Mouse (Mus musculus): ENCODE measurements around the gene Uqcc2. TPM values are rescaled to one million over a fixed set of nuclear protein-coding genes. Genes with fewer than 3 reads are reported as not detected.

Uqcc2 gene
- total and polyA plus RNA-seq, 3 experiments: 126 to 240 (median 198) TPM

DNA sequence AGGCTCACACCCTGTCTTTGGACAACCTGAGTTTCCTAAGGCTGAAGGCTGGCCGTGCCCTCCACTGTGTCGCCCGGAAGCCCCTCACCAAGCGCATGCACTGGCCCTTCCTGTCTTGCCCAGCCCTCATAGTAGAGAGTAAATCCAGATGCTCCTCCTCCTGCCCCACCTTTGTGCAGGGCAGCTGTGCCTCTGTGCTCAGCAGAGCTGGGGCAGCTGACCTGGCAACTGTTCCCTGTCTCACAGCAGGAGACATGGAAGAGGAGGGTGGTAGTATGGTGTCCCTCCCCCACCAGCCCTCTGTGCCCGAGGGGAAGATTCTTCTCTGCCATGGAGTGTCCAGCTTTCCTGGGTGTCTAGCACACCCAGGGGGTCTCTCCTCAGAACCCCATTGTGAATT, 32.0 kb downstream of the Uqcc2 start:
- Histone ChIP-seq H3K79me2 (replicated peaks; ENCODE audit: control insufficient read depth, extremely low read depth, insufficient read depth, poor library complexity, severe bottlenecking) (no peaks in the 10 kb centered on the region), H3K36me3 (replicated peaks in 1 of 2; ENCODE audit: control insufficient read depth in 1 of 2, insufficient read depth in 1 of 2, low read length in 1 of 2) (peaks cover 16 to 82% of the 10 kb centered on the region in 2 experiments), H3K4me1 (ENCODE audit: control insufficient read depth in 1 of 2, insufficient read depth in 2 of 2) (peaks cover 10 to 24% of the 10 kb centered on the region in 2 experiments; a peak in 3 of 4 replicates), H3K27me3 (replicated peaks) (no peaks in the 10 kb centered on the region), H3K9me3 (replicated peaks; ENCODE audit: low read length) (peaks cover 2% of the 10 kb centered on the region), H3K9ac (ENCODE audit: insufficient read depth, low read depth) (no peak overlapping the region), H3K27ac (ENCODE audit: insufficient read depth, low read depth) (no peak overlapping the region), H3K4me3 (replicated peaks in 1 of 3; ENCODE audit: low read depth in 2 of 3, low read length in 2 of 3, poor library complexity in 1 of 3) (no peak overlapping the region), H3K4me2 (ENCODE audit: insufficient read depth, low read depth, poor library complexity, severe bottlenecking) (no peak overlapping the region)
- in situ Hi-C loops (cut with MboI; ENCODE audit: low pct_ligation_motif_present, low pct_unique_long_range_greater_than_20kb, low sequenced_read_pairs): no loop called here
- DNase-seq (ENCODE audit: extremely low read depth): no peak
- TF ChIP-seq POLR2A (IDR thresholded peaks at IDR 0.05; ENCODE audit: low read depth, low read length) (no peak), EP300 (IDR thresholded peaks at IDR 0.05; ENCODE audit: low read length) (no peak), ZKSCAN1 (IDR thresholded peaks at IDR 0.05; ENCODE audit: borderline replicate concordance, low read depth, low read length) (no peak), MAX (IDR thresholded peaks at IDR 0.05; ENCODE audit: low read length) (no peak), ZMIZ1 (IDR thresholded peaks at IDR 0.05; ENCODE audit: low read depth, low read length) (no peak)
- dilution Hi-C loops (cut with MboI; ENCODE audit: extremely low pct_ligation_motif_present, extremely low pct_unique_long_range_greater_than_20kb, low sequenced_read_pairs): no loop called here

DNA sequence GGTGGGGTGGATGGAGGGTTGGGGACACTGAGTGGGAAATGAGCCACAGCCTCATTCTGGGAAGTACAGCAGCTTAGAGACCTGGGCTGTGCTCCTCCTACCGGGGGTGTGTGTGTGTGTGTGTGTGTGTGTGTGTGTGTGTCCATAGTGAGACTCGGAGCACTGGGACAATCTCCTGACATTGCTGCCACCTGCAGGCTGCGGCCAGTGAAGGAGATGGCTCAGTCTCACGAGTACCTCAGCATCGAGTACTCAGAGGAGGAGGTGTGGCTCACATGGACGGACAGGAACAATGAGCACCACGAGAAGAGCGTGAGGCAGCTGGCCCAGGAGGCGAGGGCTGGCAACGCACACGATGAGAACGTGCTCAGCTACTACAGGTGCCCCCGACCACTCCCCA, 38.0 kb downstream of the Uqcc2 start:
- Histone ChIP-seq H3K79me2 (replicated peaks; ENCODE audit: control insufficient read depth, extremely low read depth, insufficient read depth, poor library complexity, severe bottlenecking) (no peaks in the 10 kb centered on the region), H3K4me3 (replicated peaks in 1 of 3; ENCODE audit: low read depth in 2 of 3, low read length in 2 of 3, poor library complexity in 1 of 3) (no peak overlapping the region), H3K9me3 (replicated peaks; ENCODE audit: low read length) (no peaks in the 10 kb centered on the region), H3K27ac (ENCODE audit: insufficient read depth, low read depth) (no peak overlapping the region), H3K36me3 (replicated peaks in 1 of 2; ENCODE audit: control insufficient read depth in 1 of 2, insufficient read depth in 1 of 2, low read length in 1 of 2) (peaks cover 19 to 77% of the 10 kb centered on the region in 2 experiments), H3K9ac (ENCODE audit: insufficient read depth, low read depth) (no peak overlapping the region), H3K4me2 (ENCODE audit: insufficient read depth, low read depth, poor library complexity, severe bottlenecking) (no peak overlapping the region), H3K27me3 (replicated peaks) (no peaks in the 10 kb centered on the region), H3K4me1 (ENCODE audit: control insufficient read depth in 1 of 2, insufficient read depth in 2 of 2) (no peaks in the 10 kb centered on the region)
- no peak for TF ChIP-seq KAT2A (IDR thresholded peaks at IDR 0.05; ENCODE audit: insufficient replicate concordance, low read length)
- no peak for TF ChIP-seq MAZ (IDR thresholded peaks at IDR 0.05; ENCODE audit: low read depth, low read length)
- TF ChIP-seq BHLHE40 (IDR thresholded peaks at IDR 0.05; ENCODE audit: low read depth, low read length): no peak
- TF ChIP-seq IRF4 (IDR thresholded peaks at IDR 0.05; ENCODE audit: low read depth, low read length): no peak
- no peak for TF ChIP-seq ZNF384 (IDR thresholded peaks at IDR 0.05; ENCODE audit: low read depth, low read length)
- no peak for TF ChIP-seq MAX (IDR thresholded peaks at IDR 0.05; ENCODE audit: low read length)
- no peak for TF ChIP-seq USF2 (conservative IDR thresholded peaks at IDR 0.05; ENCODE audit: low read depth, low read length)
- no peak for TF ChIP-seq PAX5 (IDR thresholded peaks at IDR 0.05; ENCODE audit: low read length)
- TF ChIP-seq UBTF (IDR thresholded peaks at IDR 0.05; ENCODE audit: low read depth, low read length): no peak
- dilution Hi-C loops (cut with MboI; ENCODE audit: extremely low pct_ligation_motif_present, extremely low pct_unique_long_range_greater_than_20kb, low sequenced_read_pairs) (no loop called here), in situ Hi-C loops (cut with MboI; ENCODE audit: low pct_ligation_motif_present, low pct_unique_long_range_greater_than_20kb, low sequenced_read_pairs) (no loop called here)
- DNase-seq (ENCODE audit: extremely low read depth): no peak

DNA sequence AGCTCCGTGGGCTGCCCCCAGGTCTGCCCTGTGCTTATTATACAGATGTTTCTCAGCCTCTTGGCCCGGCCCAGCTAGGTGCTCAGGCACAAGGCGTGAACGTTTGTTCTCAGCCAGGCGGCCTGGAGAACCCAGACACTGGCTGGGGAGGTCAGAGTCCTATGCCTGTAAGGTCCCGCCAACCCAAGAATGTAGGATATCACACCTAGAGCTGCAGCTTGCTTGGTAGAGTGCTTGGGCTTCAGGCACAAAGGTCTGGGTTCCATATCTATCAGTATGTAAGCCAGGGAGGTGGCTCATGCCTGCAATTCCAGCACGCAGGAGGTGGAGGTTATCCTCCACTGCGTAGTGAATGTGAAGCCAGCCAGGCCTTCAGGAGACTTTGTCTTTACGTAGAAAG, 43.6 kb downstream of the Uqcc2 start:
- H3K27ac ChIP-seq (ENCODE audit: insufficient read depth, low read depth): no peak overlapping the region
- no peak for TF ChIP-seq UBTF (IDR thresholded peaks at IDR 0.05; ENCODE audit: low read depth, low read length)
- TF ChIP-seq IRF4 (IDR thresholded peaks at IDR 0.05; ENCODE audit: low read depth, low read length): no peak
- no peak for TF ChIP-seq HCFC1 (IDR thresholded peaks at IDR 0.05; ENCODE audit: low read depth, low read length)
- no peak for TF ChIP-seq TCF12 (IDR thresholded peaks at IDR 0.05; ENCODE audit: low read depth, low read length)
- no peak for TF ChIP-seq ZNF384 (IDR thresholded peaks at IDR 0.05; ENCODE audit: low read depth, low read length)
- no peak for TF ChIP-seq MXI1 (IDR thresholded peaks at IDR 0.05; ENCODE audit: low read depth, low read length)
- TF ChIP-seq EP300 (IDR thresholded peaks at IDR 0.05; ENCODE audit: low read length): no peak
- no peak for TF ChIP-seq CHD1 (IDR thresholded peaks at IDR 0.05; ENCODE audit: low read depth, low read length)
- no peak for TF ChIP-seq MAZ (IDR thresholded peaks at IDR 0.05; ENCODE audit: low read depth, low read length)
- TF ChIP-seq ETS1 (conservative IDR thresholded peaks at IDR 0.05; ENCODE audit: low read depth, low read length): no peak
- no peak for TF ChIP-seq E2F4 (IDR thresholded peaks at IDR 0.05; ENCODE audit: insufficient replicate concordance, low read depth, low read length)
- TF ChIP-seq MEF2A (IDR thresholded peaks at IDR 0.05; ENCODE audit: borderline replicate concordance, low read depth, low read length): no peak
- no peak for TF ChIP-seq USF2 (conservative IDR thresholded peaks at IDR 0.05; ENCODE audit: low read depth, low read length)
- no peak for TF ChIP-seq MAX (IDR thresholded peaks at IDR 0.05; ENCODE audit: low read length)
- TF ChIP-seq NELFE (IDR thresholded peaks at IDR 0.05; ENCODE audit: low read depth, low read length): no peak
- no peak for TF ChIP-seq POLR2A (IDR thresholded peaks at IDR 0.05; ENCODE audit: low read depth, low read length)
- TF ChIP-seq JUN (IDR thresholded peaks at IDR 0.05; ENCODE audit: insufficient read depth, low read depth, low read length): no peak
- no peak for TF ChIP-seq NRF1 (IDR thresholded peaks at IDR 0.05; ENCODE audit: low read depth, low read length)
- H3K9ac ChIP-seq (ENCODE audit: insufficient read depth, low read depth): no peak overlapping the region
- no peaks in the 10 kb centered on the region for H3K79me2 ChIP-seq (replicated peaks; ENCODE audit: control insufficient read depth, extremely low read depth, insufficient read depth, poor library complexity, severe bottlenecking)
- no peaks in the 10 kb centered on the region for H3K27me3 ChIP-seq (replicated peaks)
- dilution Hi-C loops (cut with MboI; ENCODE audit: extremely low pct_ligation_motif_present, extremely low pct_unique_long_range_greater_than_20kb, low sequenced_read_pairs): no loop called here
- no peak for DNase-seq (ENCODE audit: extremely low read depth)
- no peaks in the 10 kb centered on the region for H3K9me3 ChIP-seq (replicated peaks; ENCODE audit: low read length)
- H3K4me3 ChIP-seq (replicated peaks in 1 of 3; ENCODE audit: low read depth in 2 of 3, low read length in 2 of 3, poor library complexity in 1 of 3): no peak overlapping the region
- no peak overlapping the region for H3K4me2 ChIP-seq (ENCODE audit: insufficient read depth, low read depth, poor library complexity, severe bottlenecking)
- peaks cover 14 to 79% of the 10 kb centered on the region in 2 experiments for H3K36me3 ChIP-seq (replicated peaks in 1 of 2; ENCODE audit: control insufficient read depth in 1 of 2, insufficient read depth in 1 of 2, low read length in 1 of 2)
- peaks cover 1 to 8% of the 10 kb centered on the region in 2 experiments; a peak in 3 of 4 replicates for H3K4me1 ChIP-seq (ENCODE audit: control insufficient read depth in 1 of 2, insufficient read depth in 2 of 2)
- in situ Hi-C loops (cut with MboI; ENCODE audit: low pct_ligation_motif_present, low pct_unique_long_range_greater_than_20kb, low sequenced_read_pairs): no loop called here

Measured in CH12.LX (cell line).